Mouse (Mus musculus): ENCODE results near the gene Myt1l. TPM values are rescaled to one million over a fixed set of nuclear protein-coding genes. Genes with fewer than 3 reads are reported as not detected.
A peak's percentile ranks its signal among the peaks of the same experiment; 100 is the strongest.

Myt1l gene
- polyA plus RNA-seq, 1 experiment from 2014 or later, result 96.6 TPM

DNA sequence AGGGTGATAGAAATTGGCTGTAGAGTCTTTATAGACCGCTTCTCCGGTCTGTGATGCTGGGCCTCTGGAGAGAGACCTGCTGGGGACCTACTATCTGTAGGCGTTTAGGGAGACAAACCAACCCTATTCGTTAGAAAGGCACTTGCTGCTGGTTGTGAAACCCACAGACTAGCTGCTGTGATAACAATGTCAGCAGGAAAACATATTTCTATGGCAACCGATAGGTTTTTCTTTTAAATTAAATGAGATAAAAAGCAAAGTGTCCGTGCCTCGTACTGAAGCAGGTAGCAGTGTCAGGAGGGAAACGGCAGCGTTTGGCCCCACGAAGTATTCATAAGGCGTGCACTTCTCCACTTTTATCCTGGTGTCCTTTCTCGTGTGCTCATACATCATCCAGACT lies 127.5 kb downstream of the Myt1l start:
- DNase-seq (ENCODE audit: low spot score), result peak; percentile 27
- Histone ChIP-seq H3K27me3 (replicated peaks; ENCODE audit: control insufficient read depth, insufficient read depth, low read length) (no peaks in the 10 kb centered on the region), H3K36me3 (ENCODE audit: control insufficient read depth, insufficient read depth, low read length) (no peaks in the 10 kb centered on the region), H3K9me3 (replicated peaks; ENCODE audit: control insufficient read depth, low read length) (no peaks in the 10 kb centered on the region), H3K4me3 (ENCODE audit: low read depth, low read length) (no peak overlapping the region), H3K9ac (ENCODE audit: low read length) (peak overlapping the region; percentile 46; the same call in 1 of the 2 replicates), H3K4me1 (ENCODE audit: control insufficient read depth, insufficient read depth, low read length) (peaks cover 34% of the 10 kb centered on the region), H3K4me2 (ENCODE audit: low read length) (no peak overlapping the region), H3K27ac (ENCODE audit: low read depth, low read length) (peak overlapping the region; percentile 90)
- WGBS, result 80% methylated on average over 12 of the region's 12 CpGs
- ATAC-seq, result no peak

DNA sequence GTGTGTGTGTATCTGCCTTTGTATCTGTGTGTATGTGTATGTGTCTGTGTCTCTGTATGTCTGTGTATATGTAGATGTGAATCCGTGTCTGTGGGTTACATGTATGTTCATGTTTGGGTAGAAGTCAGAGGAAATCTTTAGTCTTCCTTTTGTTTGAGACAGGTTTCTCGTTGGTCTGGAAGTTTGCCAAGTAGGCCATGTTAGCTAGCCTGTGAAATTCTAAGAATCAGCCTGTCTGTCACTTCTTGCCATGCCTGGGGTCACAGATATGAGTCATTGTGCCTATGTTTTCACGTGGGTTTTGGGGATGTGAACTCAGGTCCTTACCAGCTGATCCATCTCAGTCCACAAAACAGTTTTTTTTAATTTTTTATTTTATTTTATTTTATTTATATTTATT lies 128.9 kb downstream of the Myt1l start:
- H3K27ac ChIP-seq (ENCODE audit: low read depth, low read length), result peak overlapping the region; percentile 64
- H3K4me2 ChIP-seq (ENCODE audit: low read length), result no peak overlapping the region
- no peak overlapping the region for H3K4me3 ChIP-seq (ENCODE audit: low read depth, low read length)
- ATAC-seq, result no peak
- no peaks in the 10 kb centered on the region for H3K27me3 ChIP-seq (replicated peaks; ENCODE audit: control insufficient read depth, insufficient read depth, low read length)
- 32% methylated on average over 3 of the region's 3 CpGs for WGBS
- peak; percentile 71 for DNase-seq (ENCODE audit: low spot score)
- H3K4me1 ChIP-seq (ENCODE audit: control insufficient read depth, insufficient read depth, low read length), result peaks cover 34% of the 10 kb centered on the region
- no peak overlapping the region for H3K9ac ChIP-seq (ENCODE audit: low read length)
- no peaks in the 10 kb centered on the region for H3K9me3 ChIP-seq (replicated peaks; ENCODE audit: control insufficient read depth, low read length)
- no peaks in the 10 kb centered on the region for H3K36me3 ChIP-seq (ENCODE audit: control insufficient read depth, insufficient read depth, low read length)

GRCm38 (mm10) chr12:29657870-29658269 lies 129.7 kb downstream of the Myt1l start:
- ATAC-seq (no peak), DNase-seq (ENCODE audit: low spot score) (no peak)
- no peaks in the 10 kb centered on the region for H3K9me3 ChIP-seq (replicated peaks; ENCODE audit: control insufficient read depth, low read length)
- H3K4me3 ChIP-seq (ENCODE audit: low read depth, low read length), result no peak overlapping the region
- no peaks in the 10 kb centered on the region for H3K36me3 ChIP-seq (ENCODE audit: control insufficient read depth, insufficient read depth, low read length)
- H3K27ac ChIP-seq (ENCODE audit: low read depth, low read length), result no peak overlapping the region
- H3K4me2 ChIP-seq (ENCODE audit: low read length), result no peak overlapping the region
- WGBS, result 73% methylated on average over 2 of the region's 2 CpGs
- H3K27me3 ChIP-seq (replicated peaks; ENCODE audit: control insufficient read depth, insufficient read depth, low read length), result no peaks in the 10 kb centered on the region
- peaks cover 39% of the 10 kb centered on the region for H3K4me1 ChIP-seq (ENCODE audit: control insufficient read depth, insufficient read depth, low read length)
- no peak overlapping the region for H3K9ac ChIP-seq (ENCODE audit: low read length)

- ATAC-seq, result no peak
- no peak for DNase-seq (ENCODE audit: low spot score)
- Histone ChIP-seq H3K27ac (ENCODE audit: low read depth, low read length) (no peak overlapping the region), H3K4me2 (ENCODE audit: low read length) (no peak overlapping the region), H3K27me3 (replicated peaks; ENCODE audit: control insufficient read depth, insufficient read depth, low read length) (no peaks in the 10 kb centered on the region), H3K4me1 (ENCODE audit: control insufficient read depth, insufficient read depth, low read length) (peaks cover 8% of the 10 kb centered on the region; the same call in 1 of the 2 replicates), H3K9ac (ENCODE audit: low read length) (no peak overlapping the region), H3K36me3 (ENCODE audit: control insufficient read depth, insufficient read depth, low read length) (no peaks in the 10 kb centered on the region), H3K4me3 (ENCODE audit: low read depth, low read length) (no peak overlapping the region), H3K9me3 (replicated peaks; ENCODE audit: control insufficient read depth, low read length) (no peaks in the 10 kb centered on the region)
- 87% methylated on average over 7 of the region's 7 CpGs for WGBS
These were observed 143.8 kb downstream of the Myt1l start for GRCm38 (mm10) chr12:29671984-29672383.

- peak; percentile 60 for ATAC-seq
- Histone ChIP-seq H3K27ac (ENCODE audit: low read depth, low read length) (peak overlapping the region; percentile 16; the same call in 1 of the 2 replicates), H3K4me2 (ENCODE audit: low read length) (no peak overlapping the region), H3K4me1 (ENCODE audit: control insufficient read depth, insufficient read depth, low read length) (peaks cover 16% of the 10 kb centered on the region), H3K9ac (ENCODE audit: low read length) (no peak overlapping the region), H3K4me3 (ENCODE audit: low read depth, low read length) (no peak overlapping the region), H3K27me3 (replicated peaks; ENCODE audit: control insufficient read depth, insufficient read depth, low read length) (no peaks in the 10 kb centered on the region), H3K36me3 (ENCODE audit: control insufficient read depth, insufficient read depth, low read length) (no peaks in the 10 kb centered on the region), H3K9me3 (replicated peaks; ENCODE audit: control insufficient read depth, low read length) (no peaks in the 10 kb centered on the region)
- 49% methylated on average over 14 of the region's 14 CpGs for WGBS
- peak; percentile 87 for DNase-seq (ENCODE audit: low spot score)
These were observed 147.6 kb downstream of the Myt1l start for GRCm38 (mm10) chr12:29675594-29676362.

GRCm38 (mm10) chr12:29682384-29682783 lies 154.2 kb downstream of the Myt1l start:
- no peak overlapping the region for H3K9ac ChIP-seq (ENCODE audit: low read length)
- H3K36me3 ChIP-seq (ENCODE audit: control insufficient read depth, insufficient read depth, low read length), result no peaks in the 10 kb centered on the region
- no peaks in the 10 kb centered on the region for H3K9me3 ChIP-seq (replicated peaks; ENCODE audit: control insufficient read depth, low read length)
- no peak for DNase-seq (ENCODE audit: low spot score)
- H3K4me3 ChIP-seq (ENCODE audit: low read depth, low read length), result no peak overlapping the region
- ATAC-seq, result no peak
- peaks cover 8% of the 10 kb centered on the region for H3K4me1 ChIP-seq (ENCODE audit: control insufficient read depth, insufficient read depth, low read length)
- no peak overlapping the region for H3K27ac ChIP-seq (ENCODE audit: low read depth, low read length)
- no peak overlapping the region for H3K4me2 ChIP-seq (ENCODE audit: low read length)
- WGBS, result 94% methylated on average over 8 of the region's 8 CpGs
- no peaks in the 10 kb centered on the region for H3K27me3 ChIP-seq (replicated peaks; ENCODE audit: control insufficient read depth, insufficient read depth, low read length)

DNA sequence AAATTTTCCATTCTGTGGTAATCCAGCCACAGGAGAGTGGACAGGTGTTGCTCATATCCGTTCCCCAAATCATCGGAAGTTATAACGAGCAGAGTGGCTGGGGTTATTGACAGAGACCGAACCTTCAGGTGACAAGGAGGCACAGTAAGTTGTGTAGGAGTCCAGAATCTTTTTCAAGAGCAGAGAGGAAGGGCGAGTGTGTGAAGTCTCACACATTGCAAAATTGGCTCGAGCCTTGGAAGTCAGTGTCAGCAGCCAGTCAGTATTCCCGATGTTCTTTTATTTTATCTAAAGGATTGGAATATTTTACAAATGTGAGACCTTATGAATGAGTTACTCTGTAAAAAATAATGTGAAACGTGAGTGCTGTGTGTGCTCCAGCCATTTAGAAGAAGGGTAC lies 154.8 kb downstream of the Myt1l start:
- Histone ChIP-seq H3K9me3 (replicated peaks; ENCODE audit: control insufficient read depth, low read length) (no peaks in the 10 kb centered on the region), H3K4me2 (ENCODE audit: low read length) (no peak overlapping the region), H3K4me1 (ENCODE audit: control insufficient read depth, insufficient read depth, low read length) (peaks cover 8% of the 10 kb centered on the region), H3K27me3 (replicated peaks; ENCODE audit: control insufficient read depth, insufficient read depth, low read length) (no peaks in the 10 kb centered on the region), H3K36me3 (ENCODE audit: control insufficient read depth, insufficient read depth, low read length) (no peaks in the 10 kb centered on the region), H3K4me3 (ENCODE audit: low read depth, low read length) (no peak overlapping the region), H3K27ac (ENCODE audit: low read depth, low read length) (no peak overlapping the region), H3K9ac (ENCODE audit: low read length) (no peak overlapping the region)
- DNase-seq (ENCODE audit: low spot score) (no peak), ATAC-seq (no peak)
- 88% methylated on average over 8 of the region's 8 CpGs for WGBS

DNA sequence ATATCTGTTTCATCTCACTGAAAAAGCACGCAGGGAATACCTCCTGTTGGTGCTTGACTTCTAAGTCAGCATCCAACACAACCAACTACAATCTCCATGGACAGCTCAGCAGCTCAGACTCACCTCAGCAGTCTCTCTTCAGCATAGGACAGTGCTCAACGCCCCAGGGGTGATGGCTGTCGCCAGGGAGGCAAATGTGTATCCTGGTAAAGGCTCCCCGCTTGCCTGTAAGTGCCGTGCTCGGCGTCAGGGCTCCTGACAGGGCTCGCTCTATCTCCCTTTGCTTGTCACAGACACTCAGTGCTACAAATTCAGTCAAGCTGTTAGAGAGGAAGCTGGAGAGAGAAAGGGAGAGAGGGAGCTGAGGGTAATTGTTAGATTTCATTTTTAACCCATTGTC lies 158.1 kb downstream of the Myt1l start:
- ATAC-seq, result no peak
- Histone ChIP-seq H3K27me3 (replicated peaks; ENCODE audit: control insufficient read depth, insufficient read depth, low read length) (no peaks in the 10 kb centered on the region), H3K4me2 (ENCODE audit: low read length) (no peak overlapping the region), H3K4me3 (ENCODE audit: low read depth, low read length) (no peak overlapping the region), H3K27ac (ENCODE audit: low read depth, low read length) (peak overlapping the region; percentile 48; the same call in 1 of the 2 replicates), H3K4me1 (ENCODE audit: control insufficient read depth, insufficient read depth, low read length) (no peaks in the 10 kb centered on the region), H3K36me3 (ENCODE audit: control insufficient read depth, insufficient read depth, low read length) (no peaks in the 10 kb centered on the region), H3K9ac (ENCODE audit: low read length) (0 out of 2 replicates have a peak overlapping the region, but pooled peaks have one; percentile 22), H3K9me3 (replicated peaks; ENCODE audit: control insufficient read depth, low read length) (no peaks in the 10 kb centered on the region)
- WGBS, result 71% methylated on average over 8 of the region's 8 CpGs
- no peak for DNase-seq (ENCODE audit: low spot score)

GRCm38 (mm10) chr12:29691566-29691965 lies 163.4 kb downstream of the Myt1l start:
- DNase-seq (ENCODE audit: low spot score) (no peak), ATAC-seq (no peak)
- no peak overlapping the region for H3K27ac ChIP-seq (ENCODE audit: low read depth, low read length)
- H3K9ac ChIP-seq (ENCODE audit: low read length), result no peak overlapping the region
- H3K4me2 ChIP-seq (ENCODE audit: low read length), result no peak overlapping the region
- 79% methylated on average over 5 of the region's 5 CpGs for WGBS
- peaks cover 18% of the 10 kb centered on the region for H3K4me1 ChIP-seq (ENCODE audit: control insufficient read depth, insufficient read depth, low read length)
- no peak overlapping the region for H3K4me3 ChIP-seq (ENCODE audit: low read depth, low read length)
- no peaks in the 10 kb centered on the region for H3K9me3 ChIP-seq (replicated peaks; ENCODE audit: control insufficient read depth, low read length)
- no peaks in the 10 kb centered on the region for H3K27me3 ChIP-seq (replicated peaks; ENCODE audit: control insufficient read depth, insufficient read depth, low read length)
- no peaks in the 10 kb centered on the region for H3K36me3 ChIP-seq (ENCODE audit: control insufficient read depth, insufficient read depth, low read length)

Data from forebrain, embryonic 14.5 days (tissue).